Mouse (Mus musculus) cerebellum, adult 2 months (tissue): ENCODE measurements around the gene Noxred1.

Experiments used
- CTCF ChIP-seq: fragments of 200-500 bp; IDR thresholded peaks from 2 replicates; pipeline ENCODE4 v1.5.1; 2011; ENCODE audit warnings: low read depth, mild to moderate bottlenecking, control low read depth, low read length, moderate library complexity, borderline replicate concordance; ENCODE audit not compliant: insufficient read depth
- POLR2A ChIP-seq: fragments of 200-500 bp; IDR thresholded peaks from 2 replicates; pipeline ENCODE4 v1.6.1; 2011; ENCODE audit warnings: low read length, control low read depth, borderline replicate concordance; ENCODE audit not compliant: insufficient read depth

DNA sequence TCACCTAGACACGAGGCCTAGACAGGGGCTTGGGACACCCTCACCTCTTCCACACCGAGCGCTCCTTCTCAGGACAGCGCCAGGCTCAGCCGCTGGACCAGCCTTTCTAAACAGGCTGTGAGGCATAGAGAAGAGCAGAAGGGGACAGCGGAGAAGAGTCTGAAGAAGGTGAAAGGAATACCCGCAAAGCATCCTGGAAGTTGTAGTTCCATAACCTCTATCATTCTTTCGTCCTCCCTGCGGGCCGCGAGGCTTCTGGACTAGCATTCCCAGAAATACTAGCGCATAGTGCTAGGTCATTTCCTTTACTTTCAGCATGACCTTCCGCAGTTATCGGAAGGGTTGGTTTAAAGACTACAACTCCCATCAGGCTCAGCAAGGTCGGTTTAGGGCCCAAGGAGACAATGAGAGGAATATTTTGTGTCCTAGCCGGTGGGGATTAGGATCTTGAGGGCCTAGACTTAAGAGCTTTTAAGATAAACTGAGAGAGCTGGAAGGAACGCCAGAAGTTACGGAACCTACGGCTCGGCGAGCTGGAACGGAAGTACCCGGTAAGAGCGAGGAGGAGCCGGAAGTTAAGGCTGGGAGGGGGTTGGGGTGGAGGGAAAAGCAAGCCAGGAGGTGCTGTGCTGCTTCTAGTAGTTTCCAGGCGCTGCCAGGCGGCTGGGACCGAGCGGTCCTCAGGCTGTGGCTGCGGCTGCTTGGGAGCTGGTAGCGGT lies 27.7 kb upstream of the Noxred1 start, which contains the start of the genes Vipas39 and Ahsa1:
- TF ChIP-seq POLR2A = peak; percentile 94
- no peak for TF ChIP-seq CTCF
